Mouse (Mus musculus): ENCODE results near the gene Zswim4. TPM values are rescaled to one million over a fixed set of nuclear protein-coding genes. Genes with fewer than 3 reads are reported as not detected.

Zswim4 gene
- polyA plus RNA-seq, 1 experiment = 11.3 TPM

DNA sequence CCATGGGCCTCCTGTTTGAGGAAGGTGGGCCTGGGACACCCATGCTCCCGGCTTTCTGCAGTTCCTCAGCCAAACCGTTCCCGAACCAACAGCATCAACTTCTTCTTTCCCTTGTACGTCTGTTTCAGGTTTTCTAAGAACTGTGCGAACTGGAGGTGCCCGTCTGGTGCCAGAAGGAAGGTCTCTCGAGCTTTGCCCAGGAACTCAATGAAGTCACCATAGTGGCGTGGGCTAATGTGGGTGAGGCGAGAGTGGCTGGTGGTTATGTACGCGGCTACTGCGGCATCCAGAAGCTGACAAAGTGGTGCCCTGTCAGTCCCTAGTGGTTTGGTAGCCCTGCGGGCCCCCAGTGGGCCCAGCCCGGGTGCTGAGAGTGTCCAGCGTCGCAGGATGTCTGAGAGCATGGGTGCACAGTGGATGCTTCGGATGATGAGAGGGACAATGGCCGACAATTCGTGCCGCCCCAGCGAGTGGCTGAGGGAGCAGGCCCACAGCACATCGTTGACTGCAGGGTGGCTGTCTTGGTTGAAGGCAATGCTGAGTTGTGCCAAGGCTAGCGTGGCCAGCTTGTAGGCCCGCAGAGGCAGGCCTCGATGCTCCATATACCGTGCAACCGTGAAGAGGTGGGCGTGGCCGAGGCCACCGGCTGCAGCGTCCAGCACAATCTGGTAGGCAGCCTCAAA lies 24.8 kb downstream of the Zswim4 start:
- WGBS = 94% methylated on average over 31 of the region's 31 CpGs
- Histone ChIP-seq H3K4me1 (ENCODE audit: control insufficient read depth, insufficient read depth, insufficient read length) (peaks cover 20% of the 10 kb centered on the region; the same call in 1 of the 2 replicates), H3K27me3 (ENCODE audit: control insufficient read depth, insufficient read depth, low read length) (no peaks in the 10 kb centered on the region), H3K27ac (ENCODE audit: insufficient read depth, low read length) (no peak overlapping the region), H3K4me3 (ENCODE audit: extremely low read depth, insufficient read depth, insufficient read length) (no peak overlapping the region), H3K36me3 (ENCODE audit: control insufficient read depth, insufficient read depth, low read length) (peaks cover 16% of the 10 kb centered on the region)
- no peak for TF ChIP-seq POLR2A (IDR thresholded peaks at IDR 0.05; ENCODE audit: low read depth, low read length)
- no peak for TF ChIP-seq CTCF (IDR thresholded peaks at IDR 0.05; ENCODE audit: extremely low read depth, insufficient read depth, insufficient read length, insufficient replicate concordance)
- DNase-seq (ENCODE audit: low read depth in 1 of 2, low spot score in 2 of 2) = no peak

DNA sequence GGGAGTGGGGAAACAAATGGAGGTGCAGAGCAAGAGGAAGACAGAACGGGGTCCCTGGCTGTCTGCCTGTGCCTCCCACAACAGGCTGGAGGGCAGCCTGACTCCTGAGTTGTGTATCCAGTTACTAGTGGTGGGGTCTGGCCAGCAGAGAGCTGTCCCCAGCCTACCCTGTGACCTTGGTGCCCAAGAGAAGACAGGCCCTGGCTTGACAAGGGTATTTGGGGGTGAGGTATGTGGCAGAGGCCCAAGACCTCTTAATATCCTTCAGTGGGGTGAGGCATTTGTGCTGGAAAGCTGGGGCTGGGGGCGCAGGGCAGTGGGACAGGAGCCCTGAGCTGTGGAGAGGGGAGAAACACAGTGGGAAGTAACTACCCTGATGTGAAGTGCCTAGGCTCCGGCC lies 25.7 kb downstream of the Zswim4 start:
- Histone ChIP-seq H3K4me3 (ENCODE audit: extremely low read depth, insufficient read depth, insufficient read length) (no peak overlapping the region), H3K27ac (ENCODE audit: insufficient read depth, low read length) (no peak overlapping the region), H3K36me3 (ENCODE audit: control insufficient read depth, insufficient read depth, low read length) (peaks cover 14% of the 10 kb centered on the region), H3K27me3 (ENCODE audit: control insufficient read depth, insufficient read depth, low read length) (no peaks in the 10 kb centered on the region), H3K4me1 (ENCODE audit: control insufficient read depth, insufficient read depth, insufficient read length) (peaks cover 20% of the 10 kb centered on the region; the same call in 1 of the 2 replicates)
- no peak for DNase-seq (ENCODE audit: low read depth in 1 of 2, low spot score in 2 of 2)
- TF ChIP-seq CTCF (IDR thresholded peaks at IDR 0.05; ENCODE audit: extremely low read depth, insufficient read depth, insufficient read length, insufficient replicate concordance) (no peak), POLR2A (IDR thresholded peaks at IDR 0.05; ENCODE audit: low read depth, low read length) (no peak)
- WGBS = 96% methylated on average over 3 of the region's 3 CpGs

DNA sequence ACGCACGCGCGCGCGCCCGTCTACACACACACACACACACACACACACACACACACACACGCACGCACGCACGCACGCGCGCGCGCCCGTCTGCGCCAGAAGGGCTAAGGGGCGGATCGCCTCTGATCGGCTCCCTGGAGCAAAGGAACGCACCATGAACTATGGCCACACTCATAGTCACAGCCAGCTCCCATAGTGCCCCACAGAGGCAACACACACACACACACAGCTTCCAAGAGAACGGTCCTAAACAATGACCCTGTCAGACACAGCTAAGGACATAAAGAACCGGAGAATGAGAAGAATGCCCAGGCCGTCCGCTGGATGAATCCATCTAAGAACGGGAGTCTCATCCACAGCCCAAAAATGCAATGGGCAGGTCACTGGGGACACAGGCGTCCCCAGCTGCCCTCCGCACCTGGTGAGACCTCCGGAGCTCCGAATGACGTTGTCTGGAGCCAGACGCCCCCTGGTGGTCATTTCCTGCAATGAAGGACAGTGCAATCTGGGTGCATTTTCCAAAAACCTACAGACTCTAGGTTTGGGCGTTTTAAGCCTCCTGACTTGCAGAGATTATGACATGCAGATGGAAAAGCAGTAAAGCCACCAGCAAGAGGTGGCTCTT lies 26.6 kb downstream of the Zswim4 start:
- 54% methylated on average over 31 of the region's 34 CpGs for whole genome bisulfite sequencing
- H3K27ac ChIP-seq (ENCODE audit: insufficient read depth, low read length) = no peak overlapping the region
- H3K27me3 ChIP-seq (ENCODE audit: control insufficient read depth, insufficient read depth, low read length) = no peaks in the 10 kb centered on the region
- peaks cover 20% of the 10 kb centered on the region; the same call in 1 of the 2 replicates for H3K4me1 ChIP-seq (ENCODE audit: control insufficient read depth, insufficient read depth, insufficient read length)
- H3K36me3 ChIP-seq (ENCODE audit: control insufficient read depth, insufficient read depth, low read length) = peaks cover 12% of the 10 kb centered on the region
- H3K4me3 ChIP-seq (ENCODE audit: extremely low read depth, insufficient read depth, insufficient read length) = no peak overlapping the region
- TF ChIP-seq CTCF (IDR thresholded peaks at IDR 0.05; ENCODE audit: extremely low read depth, insufficient read depth, insufficient read length, insufficient replicate concordance) (peak; percentile 84; the same call in 1 of the 2 replicates), POLR2A (IDR thresholded peaks at IDR 0.05; ENCODE audit: low read depth, low read length) (no peak)
- DNase-seq (ENCODE audit: low read depth in 1 of 2, low spot score in 2 of 2) = peak in 1 of 2 experiments; percentile 80

DNA sequence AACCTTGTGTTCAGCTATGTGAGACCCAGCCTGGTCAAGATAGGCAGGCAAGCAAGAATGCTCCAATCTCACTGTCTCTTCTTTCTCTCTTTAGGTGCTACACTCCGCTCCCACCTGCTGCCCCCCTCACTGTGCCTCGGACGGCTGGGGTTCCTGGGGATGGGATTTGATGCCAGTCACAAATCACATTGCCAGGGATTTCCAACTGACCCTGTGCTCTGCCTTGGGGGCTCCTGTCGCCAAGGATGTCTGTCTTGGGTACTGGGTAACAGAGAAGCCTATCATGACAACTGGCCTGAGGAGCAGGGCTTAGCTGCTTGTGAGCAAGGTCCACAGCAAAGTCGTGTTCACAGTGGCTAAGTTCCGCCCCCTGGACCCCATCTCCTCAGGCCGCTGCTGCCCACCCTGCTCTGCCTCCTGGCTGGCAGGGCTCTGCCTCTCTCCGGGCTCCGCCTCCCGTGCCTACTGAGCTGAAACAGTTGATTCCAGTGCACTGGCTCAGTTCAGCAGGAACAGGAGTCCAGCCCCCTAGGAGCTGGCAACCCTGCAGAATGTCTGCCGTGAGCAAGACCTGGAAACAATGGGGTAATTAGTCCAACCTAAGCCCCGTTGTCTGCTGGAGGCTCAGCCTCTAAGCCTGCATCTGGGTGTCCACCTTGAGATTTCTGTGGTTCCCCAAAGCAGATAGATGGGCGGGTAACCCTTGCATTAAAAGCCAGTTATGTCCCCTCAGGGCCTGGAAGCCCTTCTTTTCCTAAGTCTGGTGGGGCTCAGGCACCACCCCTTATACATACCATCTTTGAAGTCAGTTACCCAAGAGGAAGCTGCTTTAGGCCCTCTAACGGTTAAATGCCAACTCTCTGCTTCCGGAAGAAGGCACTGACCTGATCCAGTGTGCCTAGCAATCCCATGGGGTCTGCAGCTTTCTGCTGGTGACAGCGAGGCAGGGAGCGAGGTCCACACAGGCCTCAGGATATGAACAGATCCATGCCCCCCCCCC lies 28.2 kb downstream of the Zswim4 start:
- Histone ChIP-seq H3K36me3 (ENCODE audit: control insufficient read depth, insufficient read depth, low read length) (peaks cover 12% of the 10 kb centered on the region), H3K27me3 (ENCODE audit: control insufficient read depth, insufficient read depth, low read length) (no peaks in the 10 kb centered on the region), H3K27ac (ENCODE audit: insufficient read depth, low read length) (peak overlapping the region; percentile 56), H3K4me3 (ENCODE audit: extremely low read depth, insufficient read depth, insufficient read length) (no peak overlapping the region), H3K4me1 (ENCODE audit: control insufficient read depth, insufficient read depth, insufficient read length) (peaks cover 26% of the 10 kb centered on the region; the same call in 1 of the 2 replicates)
- 28% methylated on average over 17 of the region's 17 CpGs for WGBS
- DNase-seq (ENCODE audit: low read depth in 1 of 2, low spot score in 2 of 2) = no peak
- TF ChIP-seq CTCF (IDR thresholded peaks at IDR 0.05; ENCODE audit: extremely low read depth, insufficient read depth, insufficient read length, insufficient replicate concordance) = no peak
- no peak for TF ChIP-seq POLR2A (IDR thresholded peaks at IDR 0.05; ENCODE audit: low read depth, low read length)

GRCm38 (mm10) chr8:84207811-84208210 lies 29.0 kb downstream of the Zswim4 start:
- H3K4me1 ChIP-seq (ENCODE audit: control insufficient read depth, insufficient read depth, insufficient read length) = peaks cover 34% of the 10 kb centered on the region
- no peak overlapping the region for H3K4me3 ChIP-seq (ENCODE audit: extremely low read depth, insufficient read depth, insufficient read length)
- H3K36me3 ChIP-seq (ENCODE audit: control insufficient read depth, insufficient read depth, low read length) = peaks cover 11% of the 10 kb centered on the region
- TF ChIP-seq CTCF (IDR thresholded peaks at IDR 0.05; ENCODE audit: extremely low read depth, insufficient read depth, insufficient read length, insufficient replicate concordance) (no peak), POLR2A (IDR thresholded peaks at IDR 0.05; ENCODE audit: low read depth, low read length) (no peak)
- H3K27me3 ChIP-seq (ENCODE audit: control insufficient read depth, insufficient read depth, low read length) = no peaks in the 10 kb centered on the region
- DNase-seq (ENCODE audit: low read depth in 1 of 2, low spot score in 2 of 2) = no peak
- peak overlapping the region; percentile 56 for H3K27ac ChIP-seq (ENCODE audit: insufficient read depth, low read length)
- 13% methylated on average over 7 of the region's 7 CpGs for WGBS

DNA sequence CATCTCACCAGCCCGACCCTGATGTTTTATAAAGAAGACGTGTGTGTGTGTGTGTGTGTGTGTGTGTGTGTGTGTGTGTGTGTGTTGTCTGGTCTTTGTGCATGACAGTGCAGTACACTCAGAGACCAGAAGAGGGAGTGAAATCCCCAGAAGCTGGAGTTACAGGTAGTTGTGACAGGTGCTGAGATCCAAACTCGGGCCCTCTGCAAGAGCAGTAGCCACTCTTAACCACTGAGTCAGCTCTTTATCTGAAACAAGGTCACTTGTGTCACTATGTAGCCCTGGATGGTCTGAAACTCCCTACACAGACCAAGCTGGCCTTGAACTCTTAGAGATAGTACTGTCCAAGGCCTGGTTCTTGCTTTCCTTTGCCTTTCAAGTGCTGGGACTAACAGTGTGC lies 30.2 kb downstream of the Zswim4 start:
- Histone ChIP-seq H3K4me1 (ENCODE audit: control insufficient read depth, insufficient read depth, insufficient read length) (peaks cover 35% of the 10 kb centered on the region), H3K27ac (ENCODE audit: insufficient read depth, low read length) (no peak overlapping the region), H3K27me3 (ENCODE audit: control insufficient read depth, insufficient read depth, low read length) (no peaks in the 10 kb centered on the region), H3K36me3 (ENCODE audit: control insufficient read depth, insufficient read depth, low read length) (peaks cover 3% of the 10 kb centered on the region), H3K4me3 (ENCODE audit: extremely low read depth, insufficient read depth, insufficient read length) (no peak overlapping the region)
- WGBS = 89% methylated on average over 3 of the region's 3 CpGs
- TF ChIP-seq POLR2A (IDR thresholded peaks at IDR 0.05; ENCODE audit: low read depth, low read length) (no peak), CTCF (IDR thresholded peaks at IDR 0.05; ENCODE audit: extremely low read depth, insufficient read depth, insufficient read length, insufficient replicate concordance) (no peak)
- DNase-seq (ENCODE audit: low read depth in 1 of 2, low spot score in 2 of 2) = no peak
